Mouse (Mus musculus): ENCODE measurements around the gene Ifngr2. TPM values are rescaled to one million over a fixed set of nuclear protein-coding genes. Genes with fewer than 3 reads are reported as not detected.

Gene Ifngr2
- polyA plus RNA-seq, 1 experiment from 2014 or later, result 36.7 TPM

- H3K36me3 ChIP-seq, result peaks cover 35% of the 10 kb centered on the region
- no peak overlapping the region for H3K27ac ChIP-seq
- no peaks in the 10 kb centered on the region for H3K27me3 ChIP-seq (ENCODE audit: insufficient read depth, poor library complexity, severe bottlenecking)
- WGBS, result 81% methylated on average over 7 of the region's 7 CpGs
- no peak overlapping the region for H3K4me3 ChIP-seq
- DNase-seq (ENCODE audit: low spot score), result no peak
- H3K9me3 ChIP-seq, result no peaks in the 10 kb centered on the region
- H3K4me1 ChIP-seq (replicated peaks), result peaks cover 20% of the 10 kb centered on the region
Measured at GRCm38 (mm10) chr16:91557214-91557613, 10.3 kb downstream of the Ifngr2 start.

GRCm38 (mm10) chr16:91557693-91558092, 10.8 kb downstream of the Ifngr2 start:
- Histone ChIP-seq H3K4me1 (replicated peaks) (peaks cover 18% of the 10 kb centered on the region), H3K36me3 (peaks cover 39% of the 10 kb centered on the region), H3K9me3 (no peaks in the 10 kb centered on the region), H3K27me3 (ENCODE audit: insufficient read depth, poor library complexity, severe bottlenecking) (no peaks in the 10 kb centered on the region), H3K27ac (no peak overlapping the region), H3K4me3 (no peak overlapping the region)
- 93% methylated on average over 15 of the region's 15 CpGs for WGBS
- no peak for DNase-seq (ENCODE audit: low spot score)

- H3K36me3 ChIP-seq, result peaks cover 46% of the 10 kb centered on the region
- no peaks in the 10 kb centered on the region for H3K27me3 ChIP-seq (ENCODE audit: insufficient read depth, poor library complexity, severe bottlenecking)
- peak overlapping the region; percentile 34; the same call in 1 of the 2 replicates for H3K4me3 ChIP-seq
- WGBS, result 50% methylated on average over 9 of the region's 9 CpGs
- H3K27ac ChIP-seq, result no peak overlapping the region
- H3K9me3 ChIP-seq, result no peaks in the 10 kb centered on the region
- no peaks in the 10 kb centered on the region; the same call in 1 of the 2 replicates for H3K4me1 ChIP-seq (replicated peaks)
- peak; percentile 44 for DNase-seq (ENCODE audit: low spot score)
Measured at GRCm38 (mm10) chr16:91561099-91561498, 14.2 kb downstream of the Ifngr2 start.

- no peak for DNase-seq (ENCODE audit: low spot score)
- WGBS, result 71% methylated on average over 38 of the region's 38 CpGs
- H3K4me3 ChIP-seq, result peak overlapping the region; percentile 34
- peaks cover 46% of the 10 kb centered on the region for H3K36me3 ChIP-seq
- 0 out of 2 replicates have a peak overlapping the region, but pooled peaks have one; percentile 40 for H3K27ac ChIP-seq
- no peaks in the 10 kb centered on the region; the same call in 1 of the 2 replicates for H3K4me1 ChIP-seq (replicated peaks)
- no peaks in the 10 kb centered on the region for H3K9me3 ChIP-seq
- H3K27me3 ChIP-seq (ENCODE audit: insufficient read depth, poor library complexity, severe bottlenecking), result no peaks in the 10 kb centered on the region
Measured at GRCm38 (mm10) chr16:91561541-91562457, 14.9 kb downstream of the Ifngr2 start.

GRCm38 (mm10) chr16:91564580-91565291, 17.9 kb downstream of the Ifngr2 start:
- H3K4me1 ChIP-seq (replicated peaks), result no peaks in the 10 kb centered on the region; the same call in 1 of the 2 replicates
- H3K36me3 ChIP-seq, result peaks cover 32% of the 10 kb centered on the region
- no peak for DNase-seq (ENCODE audit: low spot score)
- H3K27me3 ChIP-seq (ENCODE audit: insufficient read depth, poor library complexity, severe bottlenecking), result no peaks in the 10 kb centered on the region
- H3K9me3 ChIP-seq, result no peaks in the 10 kb centered on the region
- no peak overlapping the region for H3K27ac ChIP-seq
- WGBS, result 89% methylated on average over 4 of the region's 4 CpGs
- no peak overlapping the region for H3K4me3 ChIP-seq

- H3K27ac ChIP-seq, result no peak overlapping the region
- no peaks in the 10 kb centered on the region for H3K27me3 ChIP-seq (ENCODE audit: insufficient read depth, poor library complexity, severe bottlenecking)
- H3K4me3 ChIP-seq, result no peak overlapping the region
- WGBS, result 70% methylated on average over 9 of the region's 9 CpGs
- H3K4me1 ChIP-seq (replicated peaks), result no peaks in the 10 kb centered on the region; the same call in 1 of the 2 replicates
- no peaks in the 10 kb centered on the region for H3K9me3 ChIP-seq
- peaks cover 32% of the 10 kb centered on the region for H3K36me3 ChIP-seq
- no peak for DNase-seq (ENCODE audit: low spot score)
Measured at GRCm38 (mm10) chr16:91565292-91565951, 18.6 kb downstream of the Ifngr2 start.

- Histone ChIP-seq H3K9me3 (no peaks in the 10 kb centered on the region), H3K27ac (no peak overlapping the region), H3K4me3 (no peak overlapping the region), H3K36me3 (peaks cover 32% of the 10 kb centered on the region), H3K4me1 (replicated peaks) (no peaks in the 10 kb centered on the region; the same call in 1 of the 2 replicates), H3K27me3 (ENCODE audit: insufficient read depth, poor library complexity, severe bottlenecking) (no peaks in the 10 kb centered on the region)
- 88% methylated on average over 7 of the region's 7 CpGs for WGBS
- DNase-seq (ENCODE audit: low spot score), result no peak
Measured at GRCm38 (mm10) chr16:91566002-91566401, 19.1 kb downstream of the Ifngr2 start.

- H3K4me3 ChIP-seq, result no peak overlapping the region
- H3K36me3 ChIP-seq, result peaks cover 15% of the 10 kb centered on the region
- H3K27me3 ChIP-seq (ENCODE audit: insufficient read depth, poor library complexity, severe bottlenecking), result no peaks in the 10 kb centered on the region
- WGBS, result 88% methylated on average over 10 of the region's 10 CpGs
- no peak for DNase-seq (ENCODE audit: low spot score)
- H3K9me3 ChIP-seq, result no peaks in the 10 kb centered on the region
- no peak overlapping the region for H3K27ac ChIP-seq
- H3K4me1 ChIP-seq (replicated peaks), result no peaks in the 10 kb centered on the region
Measured at GRCm38 (mm10) chr16:91568960-91569359, 22.1 kb downstream of the Ifngr2 start.

GRCm38 (mm10) chr16:91571105-91571504, 24.2 kb downstream of the Ifngr2 start:
- H3K27ac ChIP-seq, result no peak overlapping the region
- H3K9me3 ChIP-seq, result no peaks in the 10 kb centered on the region
- H3K4me1 ChIP-seq (replicated peaks), result peaks cover 4% of the 10 kb centered on the region; the same call in 1 of the 2 replicates
- DNase-seq (ENCODE audit: low spot score), result no peak
- peaks cover 19% of the 10 kb centered on the region for H3K36me3 ChIP-seq
- WGBS, result 71% methylated on average over 3 of the region's 3 CpGs
- no peaks in the 10 kb centered on the region for H3K27me3 ChIP-seq (ENCODE audit: insufficient read depth, poor library complexity, severe bottlenecking)
- no peak overlapping the region for H3K4me3 ChIP-seq

GRCm38 (mm10) chr16:91575151-91575550, 28.3 kb downstream of the Ifngr2 start:
- no peak for DNase-seq (ENCODE audit: low spot score)
- Histone ChIP-seq H3K4me3 (no peak overlapping the region), H3K4me1 (replicated peaks) (peaks cover 4% of the 10 kb centered on the region; the same call in 1 of the 2 replicates), H3K27ac (no peak overlapping the region), H3K36me3 (peaks cover 33% of the 10 kb centered on the region), H3K9me3 (no peaks in the 10 kb centered on the region), H3K27me3 (ENCODE audit: insufficient read depth, poor library complexity, severe bottlenecking) (no peaks in the 10 kb centered on the region)
- WGBS, result 81% methylated on average over 13 of the region's 13 CpGs

- no peak overlapping the region for H3K27ac ChIP-seq
- WGBS, result 89% methylated on average over 14 of the region's 14 CpGs
- H3K9me3 ChIP-seq, result no peaks in the 10 kb centered on the region
- no peaks in the 10 kb centered on the region for H3K27me3 ChIP-seq (ENCODE audit: insufficient read depth, poor library complexity, severe bottlenecking)
- H3K4me1 ChIP-seq (replicated peaks), result peaks cover 4% of the 10 kb centered on the region; the same call in 1 of the 2 replicates
- no peak for DNase-seq (ENCODE audit: low spot score)
- peaks cover 48% of the 10 kb centered on the region for H3K36me3 ChIP-seq
- no peak overlapping the region for H3K4me3 ChIP-seq
Measured at GRCm38 (mm10) chr16:91578980-91579720, 32.3 kb downstream of the Ifngr2 start.

GRCm38 (mm10) chr16:91582307-91582706, 35.4 kb downstream of the Ifngr2 start:
- H3K4me1 ChIP-seq (replicated peaks), result no peaks in the 10 kb centered on the region
- H3K27ac ChIP-seq, result no peak overlapping the region
- H3K27me3 ChIP-seq (ENCODE audit: insufficient read depth, poor library complexity, severe bottlenecking), result no peaks in the 10 kb centered on the region
- WGBS, result 73% methylated on average over 2 of the region's 2 CpGs
- peak; percentile 39 for DNase-seq (ENCODE audit: low spot score)
- H3K9me3 ChIP-seq, result no peaks in the 10 kb centered on the region
- no peak overlapping the region for H3K4me3 ChIP-seq
- peaks cover 42% of the 10 kb centered on the region for H3K36me3 ChIP-seq

Data from hindbrain, embryonic 10.5 days (tissue).